Mouse (Mus musculus): ENCODE measurements around the gene Tor1b.
"Not testable (repeated sequence)": the region's sequence is repeated elsewhere in the genome, so short reads cannot be mapped to it uniquely, and the experiment has no call there.

DNA sequence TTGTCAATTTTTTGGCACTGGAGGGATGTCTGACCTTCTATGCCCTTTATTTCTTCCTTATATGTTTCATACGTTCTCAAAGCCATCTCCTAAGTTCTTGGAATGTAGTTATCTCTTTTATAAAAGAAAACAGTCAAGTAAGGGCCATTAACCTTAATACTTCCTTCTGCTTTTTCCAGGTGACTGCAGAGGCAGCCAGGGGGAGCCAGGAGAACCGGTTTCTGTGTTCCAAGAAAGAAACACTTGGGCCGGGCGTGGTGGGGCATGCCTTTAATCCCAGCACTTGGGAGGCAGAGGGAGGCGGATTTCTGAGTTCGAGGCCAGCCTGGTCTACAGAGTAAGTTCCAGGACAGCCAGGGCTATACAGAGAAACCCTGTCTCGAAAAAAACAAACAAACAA, 10.6 kb upstream of the Tor1b start:
- not testable (repeated sequence) for TF ChIP-seq POLR2A (IDR thresholded peaks at IDR 0.05; ENCODE audit: insufficient read length, low read depth); USF1 (IDR thresholded peaks at IDR 0.05; ENCODE audit: low read depth); TCF12 (IDR thresholded peaks at IDR 0.05; ENCODE audit: insufficient read depth, poor library complexity, severe bottlenecking); MAX (IDR thresholded peaks at IDR 0.05; ENCODE audit: low read depth)

Data from myocyte (in vitro differentiated cells).